Mouse (Mus musculus) induced T-regulatory cell, adult 2 months (primary cell): ENCODE measurements around the gene Meaf6.

Experiments
- DNase-seq: peaks from one replicate; pipeline ENCODE4 v3.0.0-alpha.2; 2012; ENCODE audit warnings: low read depth

Meaf6 gene

DNA sequence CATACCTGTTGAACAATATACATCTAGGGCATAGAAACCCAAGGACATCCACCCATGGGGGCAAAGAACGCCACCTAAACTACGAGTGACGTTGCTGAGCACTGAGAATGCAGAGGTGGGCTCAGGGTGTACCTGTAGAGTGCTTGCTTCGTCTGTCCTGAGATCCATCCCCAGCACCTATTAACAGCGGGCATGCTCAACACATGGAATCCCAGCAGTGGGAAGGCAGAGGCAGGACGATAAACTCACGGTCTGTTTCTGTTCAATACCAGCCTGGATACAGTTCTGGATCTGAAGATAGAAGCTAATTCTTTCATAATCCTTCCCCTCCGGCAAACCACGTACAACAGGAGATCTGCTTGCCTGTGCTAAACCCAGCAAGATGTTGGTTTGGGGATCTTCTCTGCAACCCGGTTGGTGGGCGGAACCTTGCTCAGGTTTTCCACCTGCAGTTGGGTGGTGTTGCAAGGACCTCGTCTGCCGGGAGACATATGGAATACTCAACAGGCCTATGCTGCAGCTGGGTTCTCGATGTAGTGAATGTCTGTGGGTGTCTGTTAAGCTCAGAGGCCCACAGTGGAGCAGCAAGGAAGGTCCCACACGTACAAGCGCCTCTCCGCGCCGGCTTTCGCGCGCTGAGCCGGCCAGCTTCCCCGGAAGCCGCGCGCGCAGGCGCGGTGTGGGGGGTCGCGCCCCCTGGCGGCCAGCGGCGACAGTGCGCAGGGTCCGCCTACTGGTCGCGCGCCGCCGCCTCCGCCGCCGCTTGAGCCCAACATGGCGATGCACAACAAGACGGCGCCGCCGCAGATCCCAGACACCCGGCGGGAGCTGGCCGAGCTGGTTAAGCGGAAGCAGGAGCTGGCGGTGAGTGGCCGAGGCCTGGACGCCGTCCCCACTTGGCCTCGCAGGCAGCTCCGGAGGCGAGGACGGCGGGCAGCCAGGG is at the start of gene Meaf6:
Gene Meaf6 (plus strand): TSS at position 732 of the 943 bp plus-strand sequence.
- peak; percentile 92 for DNase-seq

DNA sequence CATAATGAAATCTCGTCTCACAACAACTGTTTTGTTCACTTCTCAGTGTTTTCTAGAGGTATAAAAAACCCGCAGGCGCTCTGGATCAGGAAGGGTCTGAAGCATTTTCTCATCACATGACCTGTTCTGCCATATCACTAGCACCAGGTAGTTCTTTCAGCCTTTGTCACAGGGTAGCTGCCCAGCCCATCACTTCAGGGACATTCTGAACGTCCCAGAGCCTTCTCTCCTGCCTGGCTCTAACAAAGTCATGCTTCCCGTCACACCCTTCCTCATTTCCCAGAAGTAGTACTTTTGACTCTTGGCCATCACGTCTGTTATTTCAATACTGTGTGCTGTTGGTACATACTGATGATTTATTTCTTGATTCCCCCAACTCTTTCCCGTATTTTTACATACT is 40.5 kb upstream of the Meaf6 start:
- no peak for DNase-seq

GRCm38 (mm10) chr4:125055385-125055784 is 29.5 kb upstream of the Meaf6 start:
- DNase-seq = no peak

DNA sequence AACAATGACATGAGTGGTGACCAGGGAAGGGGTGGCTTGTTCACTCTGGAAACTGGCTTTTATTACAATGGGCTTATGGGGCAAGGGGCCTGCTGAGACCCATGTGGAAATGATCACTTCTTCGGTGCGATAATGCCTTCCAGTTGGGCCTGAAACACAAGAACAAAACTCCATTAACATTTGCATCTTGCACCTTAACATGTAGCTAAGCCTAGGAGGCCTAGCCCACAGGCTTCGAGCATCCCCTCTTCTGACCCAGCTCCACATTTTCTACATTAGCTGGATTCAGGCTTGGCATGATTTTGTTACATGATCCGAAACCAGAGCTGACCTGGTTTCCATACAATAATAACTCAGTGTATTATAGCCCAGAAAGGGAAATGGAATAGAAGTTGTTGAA is 28.5 kb upstream of the Meaf6 start:
- DNase-seq = no peak

DNA sequence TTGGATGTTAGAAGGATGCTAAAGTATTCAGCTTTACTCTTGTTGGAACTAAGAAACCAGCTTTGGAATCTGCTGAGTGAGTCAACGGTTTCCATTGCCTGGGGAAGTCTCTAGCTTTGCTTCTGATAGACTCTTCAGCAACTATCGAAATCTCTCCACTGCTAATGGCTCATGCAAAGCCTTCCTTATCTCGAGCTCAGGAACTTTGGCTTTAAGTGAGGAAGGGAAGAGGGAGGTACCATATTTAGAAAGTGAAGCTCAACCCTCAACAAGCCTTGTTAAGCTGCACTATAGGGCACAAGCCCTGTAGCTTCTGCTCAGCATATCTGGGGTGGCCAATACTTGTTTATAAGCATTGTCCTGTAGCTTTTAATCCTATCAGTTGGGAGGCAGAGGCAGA is 27.7 kb upstream of the Meaf6 start:
- DNase-seq = no peak

DNA sequence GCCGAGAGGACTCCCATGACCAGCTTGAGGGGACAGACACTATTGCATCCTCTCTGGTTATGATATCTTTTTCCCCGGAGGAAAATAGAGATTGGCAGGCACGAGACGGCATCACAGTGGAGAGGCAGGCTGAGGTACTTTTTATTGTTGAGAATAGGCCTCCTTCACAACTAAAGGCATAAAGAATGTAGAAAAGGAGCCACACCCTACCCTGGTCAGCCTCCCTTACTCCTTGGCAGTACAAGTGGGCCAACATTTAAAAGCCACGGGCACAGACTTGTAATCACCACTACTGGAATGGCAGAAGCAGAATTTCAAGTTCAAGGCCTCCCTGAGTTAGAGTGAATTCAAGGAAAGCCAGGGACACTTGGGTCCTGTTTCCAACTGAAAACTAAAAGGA is 26.9 kb upstream of the Meaf6 start:
- no peak for DNase-seq

GRCm38 (mm10) chr4:125059025-125059424 is 25.9 kb upstream of the Meaf6 start:
- peak; percentile 45 for DNase-seq

DNA sequence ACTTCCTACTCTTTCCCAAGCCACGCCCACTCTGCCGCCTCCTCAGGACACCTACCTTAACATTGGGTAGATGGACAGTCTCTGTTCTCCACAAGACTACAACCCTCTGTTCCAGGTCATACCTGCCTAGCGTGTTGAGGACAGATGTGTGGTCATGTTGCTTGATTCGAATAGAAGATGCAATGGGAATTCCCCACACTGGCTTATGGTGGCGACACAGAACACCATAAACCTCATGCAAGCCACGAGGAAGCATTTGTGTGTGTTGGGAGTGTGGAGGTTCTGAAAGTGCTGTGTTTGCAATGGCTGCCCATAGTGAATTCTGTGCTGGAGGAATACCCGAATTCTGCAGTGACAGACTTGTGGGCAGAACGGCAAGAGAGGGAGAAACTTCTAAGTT is 21.1 kb upstream of the Meaf6 start:
- peak; percentile 46 for DNase-seq

- DNase-seq = peak; percentile 84
Measured at GRCm38 (mm10) chr4:125065517-125066307, 19.2 kb upstream of the Meaf6 start, which contains the start of gene Dnali1. Gene Dnali1 (minus strand): TSS chr4:125065703.

DNA sequence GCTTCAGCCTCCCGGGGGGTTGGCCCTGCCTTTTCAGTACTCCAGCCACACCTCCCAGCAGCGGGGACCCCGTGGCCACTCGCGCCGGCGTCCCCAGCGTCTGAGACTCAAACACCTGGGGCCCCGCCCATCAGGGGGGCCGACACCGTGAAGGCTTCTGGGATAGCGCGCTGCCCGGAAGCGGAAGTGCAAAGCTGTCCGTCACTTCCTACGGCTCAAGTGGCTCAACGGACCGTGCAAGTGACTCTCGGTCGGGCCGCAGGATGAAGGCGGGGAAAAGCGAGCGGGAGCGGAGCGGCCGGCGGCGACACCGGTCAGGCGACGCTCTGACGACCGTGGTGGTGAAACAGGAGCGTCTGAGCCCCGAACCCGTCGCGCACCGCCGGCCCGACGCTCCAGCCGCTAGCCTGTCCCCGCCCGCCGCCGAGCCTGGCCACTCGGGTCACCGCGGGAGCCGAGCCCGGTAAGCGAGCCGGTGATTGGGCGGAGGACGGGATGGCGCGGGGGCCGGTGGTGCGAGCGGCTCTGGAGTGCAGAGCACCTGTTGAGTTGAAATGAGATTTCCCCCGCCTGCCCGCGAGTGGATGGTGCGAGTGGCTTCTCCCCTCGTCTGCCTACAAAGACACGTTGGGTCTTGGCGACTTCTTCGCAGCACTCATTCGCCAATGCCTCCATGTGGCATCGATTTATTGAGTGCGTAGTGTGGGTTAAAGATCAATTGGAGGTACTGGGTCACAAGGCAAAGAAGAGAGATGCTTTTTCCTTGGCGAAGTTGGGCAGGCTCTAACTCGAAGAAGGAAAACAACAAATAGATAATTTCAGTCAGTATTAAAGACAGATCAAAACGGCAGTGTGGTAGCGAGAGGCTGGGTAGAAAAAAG is 18.2 kb upstream of the Meaf6 start, which contains the start of gene Snip1:
Gene Snip1 (plus strand): TSS at position 183 of the 881 bp plus-strand sequence.
- peak; percentile 97 for DNase-seq

GRCm38 (mm10) chr4:125077700-125078099 is 7.2 kb upstream of the Meaf6 start:
- no peak for DNase-seq

DNA sequence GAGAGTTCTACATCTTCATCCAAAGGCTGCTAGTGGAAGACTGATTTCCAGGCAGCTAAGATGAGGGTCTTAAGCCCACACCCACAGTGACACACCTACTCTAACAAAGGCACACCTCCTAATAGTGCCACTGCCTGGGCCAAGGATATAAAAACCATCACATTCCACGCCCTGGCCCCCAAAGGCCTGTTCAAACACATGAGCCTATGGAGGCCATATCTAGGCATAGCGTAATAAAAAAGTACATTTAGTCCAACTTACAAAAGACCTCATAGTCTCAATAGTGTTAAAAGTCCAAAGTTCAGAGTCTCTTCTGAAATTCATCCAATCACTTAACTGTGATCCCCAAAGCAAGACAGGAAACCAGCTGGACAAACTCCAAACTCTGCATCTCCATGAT is 6.2 kb upstream of the Meaf6 start:
- DNase-seq = no peak

DNA sequence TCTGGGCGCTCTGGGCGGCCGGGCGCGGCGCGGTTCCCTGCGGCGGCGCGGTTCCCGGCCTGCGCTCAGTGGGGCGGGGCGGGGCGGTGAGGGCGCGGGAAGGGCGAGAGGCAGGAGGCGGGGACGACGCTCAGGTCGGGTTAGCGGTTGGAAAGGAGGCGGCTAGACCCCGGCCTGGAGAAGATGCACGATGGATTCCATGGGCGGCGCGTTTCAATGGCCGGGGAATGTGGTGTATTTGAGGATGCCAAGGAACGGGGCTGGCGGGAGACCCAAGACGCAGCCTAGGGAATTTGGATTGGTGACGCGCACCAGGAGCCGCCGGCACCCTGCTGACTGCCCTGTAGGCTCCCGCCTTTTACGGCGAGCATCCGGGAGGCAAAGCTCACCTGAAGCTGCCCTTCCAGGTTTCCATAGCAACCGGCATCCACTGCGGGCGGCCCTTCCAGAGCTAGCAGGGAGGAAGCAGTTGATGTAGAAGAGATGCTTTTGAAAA is 460 bp downstream of the Meaf6 start:
- DNase-seq = peak; percentile 84

GRCm38 (mm10) chr4:125093031-125093430 is 8.1 kb downstream of the Meaf6 start:
- DNase-seq = no peak

DNA sequence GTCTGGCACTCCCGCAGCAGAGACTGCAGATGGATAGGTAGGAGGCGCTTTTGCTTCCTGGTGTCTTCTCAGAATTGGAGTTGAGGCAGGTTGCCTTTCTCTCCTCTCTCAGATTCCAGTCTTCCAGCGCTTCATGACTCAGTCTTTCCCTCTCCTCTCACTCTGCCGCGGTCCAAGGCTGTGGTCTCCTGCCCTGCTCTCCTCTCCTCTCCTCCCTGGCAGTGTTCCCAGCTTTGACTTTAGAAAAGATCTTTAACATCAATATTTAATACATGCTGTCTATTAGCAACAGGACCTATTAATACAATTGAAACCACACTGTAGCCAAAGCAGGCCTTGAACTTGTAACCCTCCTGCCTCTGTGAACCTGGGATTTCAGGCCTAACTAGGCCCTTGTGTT is 11.1 kb downstream of the Meaf6 start:
- no peak for DNase-seq

DNA sequence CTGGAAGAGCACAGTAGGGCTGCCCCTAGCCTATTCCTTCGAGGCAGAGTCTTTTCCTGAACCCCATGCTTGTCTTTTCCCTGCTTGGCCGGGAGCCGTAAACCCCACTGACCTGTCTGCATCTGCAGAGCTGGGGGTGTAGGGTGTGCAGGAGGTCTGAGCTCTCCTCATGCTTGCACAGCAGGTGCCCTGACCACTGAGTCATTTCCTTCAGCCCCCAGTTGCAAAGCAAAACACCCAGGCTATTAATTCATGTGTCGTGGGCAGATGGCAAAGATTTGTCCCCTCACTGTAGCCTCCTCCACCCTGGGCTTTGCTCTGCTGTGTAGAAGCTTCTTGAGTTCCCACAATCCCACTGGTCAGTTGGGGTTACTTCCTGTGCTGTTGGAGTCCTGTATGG is 12.5 kb downstream of the Meaf6 start:
- no peak for DNase-seq

DNA sequence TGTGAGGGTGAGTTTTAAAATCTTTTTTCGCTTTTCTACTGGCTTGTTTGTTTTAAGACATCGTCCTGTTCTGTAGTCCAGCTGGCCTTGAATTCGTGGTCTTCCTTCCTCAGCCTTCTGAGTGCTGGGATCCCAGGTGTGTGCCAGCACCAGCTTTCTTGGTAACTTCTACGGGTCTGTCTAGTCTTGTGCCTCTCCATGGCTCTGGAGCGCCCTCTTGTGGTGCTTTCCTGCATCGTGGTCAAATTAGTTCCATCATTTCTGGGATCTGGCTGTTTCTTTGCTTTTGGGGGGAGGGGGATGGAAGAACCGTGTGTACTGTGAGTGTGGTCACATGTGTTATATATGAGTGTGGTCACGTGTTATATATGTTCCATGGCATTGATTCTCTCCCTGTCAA is 14.5 kb downstream of the Meaf6 start:
- DNase-seq = peak; percentile 94

DNA sequence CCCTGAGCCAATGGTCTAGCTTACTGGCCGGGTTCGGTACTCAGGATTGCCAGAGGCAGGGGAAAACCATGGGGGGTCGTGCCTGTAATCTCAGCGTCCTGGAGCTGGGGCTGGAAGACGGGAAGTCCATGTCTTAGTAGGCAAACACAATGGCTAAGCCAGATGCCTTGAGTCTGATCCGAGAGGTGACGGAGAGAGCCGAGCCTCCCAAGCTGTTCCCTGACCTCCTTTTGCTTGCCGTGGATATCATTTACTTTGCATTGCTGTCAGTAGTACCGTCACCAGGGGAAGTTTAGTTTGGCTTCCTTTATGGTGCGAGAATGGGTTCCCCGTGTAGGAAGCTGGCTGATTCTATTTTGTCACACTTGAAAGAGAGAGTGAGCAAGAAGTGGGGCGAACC is 16.4 kb downstream of the Meaf6 start:
- DNase-seq = no peak

DNA sequence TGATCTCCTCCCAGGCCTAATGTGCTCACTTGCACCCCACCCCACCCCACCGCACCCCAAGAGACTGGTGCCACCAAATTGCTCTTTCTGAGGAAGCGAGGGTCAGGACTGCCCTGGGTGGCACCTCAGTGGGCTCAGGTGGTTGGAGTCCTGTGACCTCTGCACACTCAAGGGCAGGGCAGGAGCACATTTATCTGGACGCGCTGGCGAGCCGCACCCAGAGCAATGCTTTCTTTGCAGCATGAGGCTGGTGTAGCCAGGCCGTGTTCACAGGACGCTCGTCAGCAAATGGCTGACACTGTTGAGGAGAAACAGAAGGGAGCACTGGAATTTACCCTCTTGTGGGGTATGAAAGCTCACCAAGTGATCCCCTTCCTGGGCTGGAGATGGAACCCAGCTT is 20.4 kb downstream of the Meaf6 start:
- no peak for DNase-seq

- DNase-seq = peak; percentile 78
Measured at GRCm38 (mm10) chr4:125114638-125115037, 29.7 kb downstream of the Meaf6 start.

DNA sequence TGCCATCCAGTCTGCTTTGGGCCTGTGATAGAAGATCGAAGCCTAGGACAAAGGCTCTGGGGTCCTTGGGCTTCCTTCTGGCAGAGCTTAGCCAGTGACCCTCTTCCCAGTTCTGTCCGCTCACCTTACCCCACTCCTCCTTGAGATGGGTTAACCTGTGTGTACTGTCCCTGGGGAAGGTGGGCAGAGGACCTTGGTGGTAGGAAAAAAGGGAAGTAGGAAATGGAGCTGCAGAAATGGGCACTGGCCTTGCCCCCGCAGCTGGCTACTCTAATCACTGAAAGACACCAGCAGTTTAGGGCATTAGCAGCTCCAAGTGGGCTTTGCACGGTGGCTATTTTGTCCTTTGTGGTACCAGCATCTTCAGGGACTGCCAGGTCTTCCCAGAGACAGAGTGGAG is 30.1 kb downstream of the Meaf6 start:
- no peak for DNase-seq

DNA sequence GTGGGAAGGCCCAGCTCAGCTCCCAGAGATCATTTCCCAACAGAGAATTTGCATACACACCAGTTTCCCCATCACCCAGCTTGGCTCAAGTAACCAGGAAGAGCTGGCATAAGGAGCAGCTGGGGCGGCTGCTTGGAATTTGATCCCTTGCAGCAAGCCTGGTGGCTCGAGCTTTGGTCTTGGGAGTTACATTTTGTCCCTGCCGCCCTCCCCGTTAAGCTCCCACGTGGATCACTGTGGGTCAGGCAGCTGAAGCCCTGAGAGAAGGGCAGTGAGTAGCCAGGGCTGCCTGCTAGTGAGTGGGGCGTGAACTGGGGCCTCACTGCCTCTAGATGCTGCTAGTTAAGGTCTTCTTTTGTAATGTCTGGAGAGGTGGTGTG is 30.8 kb downstream of the Meaf6 start:
- DNase-seq = peak; percentile 24
